Mouse (Mus musculus): ENCODE data around the gene Gm37240.
A peak's percentile ranks its signal among the peaks of the same experiment; 100 is the strongest.

Gene Gm37240

DNA sequence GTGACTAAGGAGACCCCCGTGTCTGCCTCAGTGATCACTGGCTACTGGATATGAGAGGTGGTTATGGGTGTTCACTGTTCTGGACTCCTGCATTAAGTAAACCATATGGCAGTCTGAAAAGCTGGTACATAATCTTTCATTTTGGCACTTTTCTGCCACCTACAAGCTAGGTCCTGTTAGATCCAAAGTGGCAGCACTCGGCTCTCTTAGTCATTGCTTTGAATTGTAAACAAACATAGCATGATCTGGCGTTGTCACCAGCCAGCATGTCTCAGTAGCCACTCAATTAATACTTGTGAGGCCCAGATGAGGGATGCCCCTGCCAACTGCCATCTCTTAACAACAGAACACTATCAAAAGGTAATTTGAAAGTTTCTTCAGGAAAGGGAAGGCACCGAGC lies 904.6 kb downstream of the Gm37240 start:
- no peak for DNase-seq

- no peak for DNase-seq
These were observed 907.2 kb downstream of the Gm37240 start for GRCm38 (mm10) chr3:84980158-84980557.

GRCm38 (mm10) chr3:84978676-84979075 lies 908.6 kb downstream of the Gm37240 start:
- no peak for DNase-seq

DNA sequence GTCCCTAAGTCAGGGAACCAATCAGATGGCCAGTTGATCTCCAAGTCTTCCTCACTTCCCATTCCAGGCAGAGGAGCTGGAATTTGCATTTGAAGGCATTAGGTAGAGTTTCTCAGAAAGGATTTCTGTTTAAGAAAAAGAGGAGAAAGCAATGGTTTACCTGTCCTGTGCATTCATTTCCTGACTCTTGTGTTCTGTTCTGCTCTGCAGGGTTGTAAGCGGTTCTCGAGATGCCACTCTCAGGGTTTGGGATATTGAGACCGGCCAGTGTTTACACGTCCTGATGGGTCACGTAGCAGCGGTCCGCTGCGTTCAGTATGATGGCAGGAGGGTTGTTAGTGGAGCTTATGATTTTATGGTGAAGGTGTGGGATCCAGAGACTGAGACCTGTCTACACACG lies 913.1 kb downstream of the Gm37240 start:
- no peak for DNase-seq

- DNase-seq = no peak
These were observed 914.4 kb downstream of the Gm37240 start for GRCm38 (mm10) chr3:84972881-84973280.

GRCm38 (mm10) chr3:84971561-84971960 lies 915.8 kb downstream of the Gm37240 start:
- no peak for DNase-seq

DNA sequence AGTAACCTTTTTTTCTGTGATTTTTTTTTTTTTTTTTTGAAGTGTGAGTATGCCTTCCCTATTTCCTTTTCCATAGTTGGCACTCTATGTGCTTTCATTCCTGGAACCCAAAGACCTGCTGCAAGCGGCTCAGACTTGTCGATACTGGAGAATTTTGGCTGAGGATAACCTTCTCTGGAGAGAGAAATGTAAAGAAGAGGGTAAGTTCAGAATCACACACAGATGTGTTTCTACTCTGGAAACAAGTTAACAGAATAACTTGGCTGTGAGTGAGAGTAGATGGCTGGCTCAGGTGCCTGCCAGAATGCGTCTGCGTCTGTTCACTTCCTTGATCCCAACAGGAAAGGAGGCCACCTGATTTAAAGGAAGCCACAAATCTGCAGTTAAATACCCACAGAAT lies 920.0 kb downstream of the Gm37240 start:
- DNase-seq = no peak

GRCm38 (mm10) chr3:84965156-84965555 lies 922.2 kb downstream of the Gm37240 start:
- DNase-seq = no peak

GRCm38 (mm10) chr3:84955857-84956256 lies 931.5 kb downstream of the Gm37240 start:
- DNase-seq = no peak

DNA sequence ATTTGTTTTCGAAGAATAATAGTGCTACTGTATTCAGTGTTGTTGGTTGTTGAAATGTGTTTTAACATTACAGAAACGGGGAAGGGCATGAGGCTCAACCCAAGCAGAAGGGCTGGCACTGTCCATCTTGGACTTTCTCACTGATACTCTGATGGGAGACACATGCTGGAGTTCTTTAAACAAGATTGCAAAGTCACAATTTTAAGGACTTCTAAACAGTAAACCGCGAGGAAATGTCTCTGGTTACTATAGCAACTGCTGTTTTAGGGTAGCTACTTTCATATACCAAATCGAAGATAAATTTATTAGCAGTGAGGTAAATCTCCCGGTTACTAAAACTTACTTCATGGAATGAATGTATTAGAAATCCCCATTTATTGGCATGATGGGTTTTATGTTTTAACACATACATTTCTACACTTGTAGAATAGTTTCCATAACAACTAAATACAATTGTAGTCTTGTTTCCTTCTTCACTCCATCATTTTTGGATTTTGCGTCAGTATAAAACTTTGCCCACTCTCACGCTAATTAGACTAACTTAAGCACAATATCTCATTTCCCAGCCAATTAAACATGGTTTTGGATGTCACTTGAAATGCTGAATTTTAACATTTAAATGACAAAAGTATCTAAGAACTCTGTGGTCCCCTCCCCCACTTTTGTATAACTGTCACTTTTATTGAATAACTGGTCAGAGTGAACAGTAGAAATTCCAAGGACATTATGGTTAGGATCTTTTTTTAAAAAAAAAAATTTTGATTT lies 932.1 kb downstream of the Gm37240 start:
- DNase-seq = no peak

- DNase-seq = no peak
These were observed 934.6 kb downstream of the Gm37240 start for GRCm38 (mm10) chr3:84952585-84953187.

GRCm38 (mm10) chr3:84952135-84952534 lies 935.2 kb downstream of the Gm37240 start:
- peak; percentile 34 to 64 for DNase-seq

GRCm38 (mm10) chr3:84951698-84952097 lies 935.6 kb downstream of the Gm37240 start:
- no peak for DNase-seq

DNA sequence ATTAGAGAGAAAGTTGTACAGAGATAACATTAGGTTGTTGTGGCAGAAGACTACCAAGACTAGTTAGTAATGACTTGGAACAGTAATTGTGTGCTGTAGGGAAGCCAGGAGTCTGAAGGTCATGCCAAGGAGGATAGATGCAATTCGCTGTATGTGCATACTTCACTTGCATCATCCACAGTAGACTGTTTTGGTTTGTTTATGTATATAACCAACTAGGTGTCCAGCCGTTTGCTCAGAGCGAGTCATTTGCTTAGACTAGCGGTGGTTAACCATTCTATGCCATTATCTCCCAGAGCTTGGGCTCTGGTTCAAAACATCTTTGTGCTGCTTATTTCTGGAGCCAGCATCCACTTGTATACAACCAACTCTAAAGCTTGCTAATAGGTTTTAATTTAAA lies 937.9 kb downstream of the Gm37240 start:
- DNase-seq = no peak

DNA sequence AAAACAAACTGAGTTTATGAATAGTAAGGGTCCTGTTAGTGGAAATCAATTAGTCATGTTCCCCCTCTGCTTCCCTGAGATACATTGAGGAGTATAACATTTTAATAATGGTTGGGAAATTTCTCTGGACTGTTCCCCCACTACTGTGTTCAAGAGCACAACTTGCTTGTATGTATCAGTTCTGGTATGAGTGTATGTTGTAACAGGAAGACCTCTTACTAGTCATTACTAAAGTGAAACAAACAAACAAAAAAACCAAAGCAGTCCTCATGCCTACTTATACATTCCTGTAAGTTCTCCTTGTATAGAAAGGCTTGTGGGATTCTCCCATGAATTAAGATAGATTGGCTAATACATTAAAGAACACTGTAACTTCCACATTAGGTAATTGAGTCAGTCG lies 940.9 kb downstream of the Gm37240 start:
- no peak for DNase-seq

DNA sequence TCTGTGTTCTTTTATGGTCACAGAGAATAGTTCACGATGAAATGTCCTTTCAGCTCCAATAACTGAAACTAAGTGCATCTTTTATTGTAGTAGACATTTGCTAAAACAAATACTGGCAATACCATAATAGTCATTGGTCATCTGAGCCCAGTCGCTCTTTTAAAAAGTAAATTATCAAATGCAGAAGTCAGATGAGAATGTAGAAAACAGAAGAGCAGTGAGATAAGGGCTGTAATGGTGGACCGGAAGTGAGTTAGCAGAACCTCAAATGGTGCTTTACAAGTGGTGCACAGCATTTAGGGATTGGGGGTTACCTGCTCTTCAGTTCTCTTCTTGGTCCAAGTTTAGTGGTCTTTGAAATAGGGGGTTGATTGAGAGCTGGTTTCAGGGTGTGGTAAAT lies 942.4 kb downstream of the Gm37240 start:
- DNase-seq = no peak

DNA sequence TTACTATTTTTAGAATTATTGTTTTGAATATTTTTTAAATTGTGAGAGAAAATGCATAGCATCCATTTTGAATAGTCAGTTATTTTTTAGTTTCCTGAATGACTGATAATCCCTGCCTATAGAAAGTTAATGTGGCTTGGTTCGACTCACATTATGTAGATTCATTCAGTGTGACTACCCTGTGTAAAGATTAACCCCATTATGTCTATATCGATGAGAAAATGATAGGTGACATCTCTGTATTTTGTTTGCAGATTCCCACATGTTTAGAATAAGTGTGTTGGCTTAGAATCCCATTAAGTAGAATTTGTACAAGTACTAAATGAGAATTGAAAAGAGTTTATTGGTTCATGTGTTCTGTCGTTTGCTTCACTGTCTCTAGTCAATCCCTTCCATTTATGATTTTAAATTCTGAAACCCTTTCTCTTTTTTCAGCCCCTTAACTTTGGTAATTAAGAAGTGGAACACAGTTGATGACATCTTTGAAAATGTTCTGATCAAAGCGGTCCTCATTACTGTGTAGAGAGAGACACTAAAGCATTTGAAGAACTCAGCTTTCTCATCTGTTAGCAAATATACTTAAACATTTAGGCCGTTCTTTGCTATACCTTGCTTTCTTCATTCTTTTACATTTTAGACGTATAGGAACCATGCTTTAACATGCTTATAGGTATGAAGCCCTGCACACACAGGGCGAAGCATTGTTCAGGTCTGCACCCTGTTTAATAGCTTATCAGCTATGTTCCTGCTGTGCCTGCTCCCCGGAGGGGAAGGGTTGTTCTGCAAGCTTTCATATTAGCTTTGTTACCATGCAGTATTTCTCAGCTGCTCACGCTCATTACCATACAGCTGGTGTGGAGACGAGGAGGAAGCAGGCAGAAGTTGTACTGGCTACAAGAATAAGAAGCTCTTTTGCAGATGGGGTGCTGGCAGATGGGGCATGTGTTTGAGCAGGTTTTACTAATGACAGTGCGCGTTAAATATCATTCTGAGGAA lies 949.7 kb downstream of the Gm37240 start:
- no peak for DNase-seq

DNA sequence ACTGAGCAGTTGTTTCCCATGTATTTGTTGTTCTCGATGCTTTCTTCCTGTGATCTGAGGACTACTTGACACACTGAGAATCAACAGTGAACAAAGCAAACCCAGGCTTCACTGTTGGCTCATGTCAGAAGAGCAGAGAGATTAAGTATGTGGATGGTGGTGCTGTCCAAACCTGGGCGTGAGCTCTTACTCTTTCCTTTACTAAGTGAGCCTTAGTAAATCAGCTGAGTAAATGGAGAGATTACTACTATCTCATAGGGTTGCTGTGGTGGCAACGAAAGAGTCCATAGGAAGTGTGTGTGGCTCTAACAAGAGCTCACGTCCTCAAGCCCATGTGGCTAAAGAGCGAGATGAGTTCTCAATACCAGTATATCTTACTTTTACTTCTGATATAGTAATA lies 950.4 kb downstream of the Gm37240 start:
- DNase-seq = no peak

DNA sequence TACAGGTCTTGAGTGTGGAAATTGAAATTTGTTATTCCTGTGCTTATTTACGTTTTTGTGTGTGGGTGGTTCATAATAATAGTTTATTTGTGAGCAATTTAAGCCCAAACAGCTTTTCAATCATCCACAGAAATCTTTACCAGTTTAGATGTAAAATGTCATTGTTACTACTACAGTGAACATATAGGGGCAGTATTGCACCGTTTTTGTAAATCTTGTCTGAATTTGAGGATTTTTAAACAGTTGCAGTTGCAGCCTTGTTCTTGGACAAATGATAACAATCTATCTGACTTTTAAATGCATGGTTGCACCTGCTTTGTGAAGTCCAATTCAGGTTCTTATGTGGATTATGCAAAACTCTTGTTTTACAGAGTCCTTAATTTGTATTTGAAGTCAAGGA lies 951.1 kb downstream of the Gm37240 start:
- no peak for DNase-seq

DNA sequence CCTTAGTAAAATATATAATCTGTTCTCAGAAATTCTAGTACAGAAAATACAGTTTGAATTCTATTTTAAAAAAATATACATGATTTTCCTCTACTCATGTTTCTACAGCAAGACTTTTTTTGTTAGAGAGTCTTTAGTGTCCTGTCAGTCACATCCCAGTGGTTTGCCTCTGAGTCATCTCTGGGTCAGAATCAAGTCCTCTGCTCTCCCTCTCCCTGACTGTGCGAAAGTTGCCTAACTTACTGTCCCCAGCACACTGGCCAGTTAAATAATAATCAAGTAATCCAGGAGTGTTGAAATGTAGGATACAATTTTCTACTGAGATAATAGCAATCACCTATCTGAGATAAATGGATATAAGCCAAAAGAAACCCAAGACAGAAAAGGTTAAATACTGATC lies 951.6 kb downstream of the Gm37240 start:
- no peak for DNase-seq

DNA sequence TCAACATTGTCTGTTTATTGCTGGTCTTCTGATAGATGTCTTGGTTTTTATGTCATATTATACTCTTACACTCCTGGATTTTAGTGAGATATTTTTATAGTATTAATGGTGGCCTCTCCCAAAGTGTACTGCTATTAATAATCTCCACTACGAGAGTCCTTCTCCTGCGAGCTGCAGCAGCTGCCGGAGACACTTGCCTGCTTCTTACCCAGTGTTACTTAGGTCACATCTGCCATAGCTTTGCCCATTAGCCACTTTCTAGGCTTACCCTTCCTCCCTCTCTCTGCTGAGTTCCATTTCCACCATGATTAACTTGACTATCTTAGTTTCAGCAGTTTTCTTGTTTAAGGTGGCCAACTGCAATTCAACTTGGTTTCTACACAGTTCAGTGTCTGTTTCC lies 956.6 kb downstream of the Gm37240 start:
- no peak for DNase-seq

GRCm38 (mm10) chr3:84929171-84929570 lies 958.1 kb downstream of the Gm37240 start:
- DNase-seq = no peak

GRCm38 (mm10) chr3:84927901-84928300 lies 959.4 kb downstream of the Gm37240 start:
- DNase-seq = no peak
